Mouse (Mus musculus) retina, postnatal 7 days (tissue): ENCODE data around the gene Gan.

Experiments
- DNase-seq: peaks from one replicate; pipeline ENCODE4 v3.0.0-alpha.2; 2012; ENCODE audit warnings: low read depth, low spot score

Gene Gan

DNA sequence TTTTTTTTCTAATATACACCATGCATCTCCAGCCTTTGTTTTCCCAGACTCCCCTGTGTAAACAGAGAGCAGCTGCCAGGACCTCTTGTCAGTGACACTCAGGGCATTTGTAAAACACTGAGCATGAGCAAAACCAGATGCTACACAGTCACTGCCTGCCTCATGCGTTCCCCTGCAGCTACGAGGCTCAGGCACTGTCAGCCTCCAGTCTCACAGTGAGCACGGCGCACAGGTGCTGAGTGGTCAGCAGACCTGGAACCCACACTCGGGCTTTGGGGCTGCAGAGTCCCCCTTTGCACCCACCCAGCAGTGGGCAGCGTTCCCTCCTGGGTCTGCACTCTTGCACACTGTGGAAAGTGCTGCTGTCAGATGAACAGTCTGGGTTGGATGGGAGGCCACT is 41.7 kb downstream of the Gan start:
- no peak for DNase-seq

DNA sequence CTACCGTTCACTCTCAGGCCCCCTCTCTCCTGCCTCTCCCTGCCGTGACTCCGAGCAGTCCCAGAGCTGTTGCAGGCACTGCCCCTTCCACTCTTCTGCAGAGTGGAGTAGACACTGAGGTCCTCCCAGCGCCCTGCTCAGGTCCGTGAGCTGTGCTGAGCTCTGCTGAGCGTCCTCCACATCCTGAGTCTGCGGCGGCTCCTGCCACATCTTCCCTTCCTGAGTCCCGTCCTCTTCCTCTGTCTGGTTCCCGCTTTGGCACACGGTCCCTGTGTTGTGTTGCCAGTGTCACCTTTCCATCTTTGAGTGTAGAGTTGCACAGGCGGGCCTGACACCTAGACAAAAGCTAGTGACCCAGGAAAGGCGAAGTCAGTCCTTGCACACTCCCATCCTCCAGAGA is 42.4 kb downstream of the Gan start:
- no peak for DNase-seq

DNA sequence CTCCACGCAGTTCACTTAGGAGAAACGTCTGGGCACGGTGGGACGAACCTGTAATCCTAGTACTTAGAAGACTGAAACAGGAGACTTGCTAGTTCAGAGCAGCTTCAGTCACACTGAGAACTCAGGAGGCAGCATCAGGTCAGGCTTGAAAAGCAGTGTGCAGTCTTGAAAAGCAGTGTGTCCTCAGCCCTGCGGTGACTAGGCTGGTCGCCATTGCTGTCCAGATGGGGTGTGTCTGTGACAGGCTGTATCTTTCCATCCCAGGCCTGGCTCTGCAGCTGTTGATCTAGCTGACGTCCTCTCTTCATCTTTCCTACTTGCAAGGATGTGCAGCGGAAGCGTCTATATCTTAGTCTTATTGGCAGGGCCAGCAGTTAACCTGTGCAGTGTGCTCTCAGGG is 42.9 kb downstream of the Gan start:
- no peak for DNase-seq

DNA sequence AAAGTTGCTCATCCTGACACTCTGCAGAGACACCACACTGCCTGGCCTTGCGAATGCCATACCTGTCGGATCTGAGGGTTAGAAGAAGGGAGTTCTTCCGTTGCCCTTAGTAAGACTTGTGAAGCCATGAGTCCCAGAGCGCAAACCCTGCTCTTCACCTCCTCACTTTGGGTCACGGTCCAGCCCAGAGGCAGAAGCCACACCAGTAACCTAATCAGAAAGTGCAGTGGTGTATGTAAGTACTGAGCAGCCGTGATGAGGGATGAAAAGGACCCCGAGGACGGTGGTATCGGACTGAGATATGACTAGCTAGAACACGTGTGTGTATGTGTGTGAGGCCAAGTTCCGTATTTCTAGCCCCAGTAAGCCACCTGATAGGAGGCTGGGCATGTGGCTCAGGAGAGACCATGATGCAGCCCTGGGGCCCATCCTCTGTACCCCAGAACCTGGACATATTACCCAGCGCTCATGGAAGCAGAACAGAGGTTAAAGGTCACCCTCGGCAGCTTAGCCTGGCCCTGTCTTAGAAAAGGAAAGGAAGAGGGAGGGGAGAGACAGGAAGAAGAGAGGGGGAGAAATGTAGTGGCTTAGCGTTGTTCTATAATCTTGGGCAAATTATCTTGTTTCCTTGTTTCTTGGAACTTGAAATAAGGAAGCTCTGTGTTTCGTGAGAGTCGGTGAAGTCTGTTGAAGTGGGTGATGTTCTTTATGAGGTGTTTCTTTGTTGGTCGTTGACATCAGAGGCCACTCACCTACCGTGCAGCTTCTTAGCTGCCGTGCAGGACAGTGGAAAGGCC is 43.5 kb downstream of the Gan start:
- no peak for DNase-seq

GRCm38 (mm10) chr8:117203085-117203484 is 45.1 kb downstream of the Gan start:
- DNase-seq, result no peak

GRCm38 (mm10) chr8:117205884-117206283 is 47.9 kb downstream of the Gan start:
- DNase-seq, result no peak

DNA sequence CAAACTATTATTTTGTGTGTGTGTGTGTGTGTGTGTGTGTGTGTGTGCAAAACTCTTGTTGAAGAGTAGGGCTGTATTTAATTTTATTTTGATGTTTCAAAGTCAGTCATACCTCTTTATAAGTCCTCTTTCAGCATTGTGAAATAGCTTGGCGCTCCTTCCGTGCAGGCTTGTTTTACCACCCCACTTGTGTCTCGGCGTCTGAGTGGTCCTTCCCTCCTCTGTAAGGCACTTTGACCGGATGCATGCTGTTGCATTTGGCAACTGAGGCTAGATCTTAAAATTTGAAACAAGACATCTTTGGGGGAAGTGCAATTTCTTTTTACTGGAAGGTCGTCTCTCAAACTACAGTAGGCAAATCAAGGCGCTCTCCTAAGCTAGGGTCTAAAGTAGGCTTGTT is 48.7 kb downstream of the Gan start:
- DNase-seq, result no peak

GRCm38 (mm10) chr8:117209150-117209549 is 51.2 kb downstream of the Gan start:
- DNase-seq, result no peak

DNA sequence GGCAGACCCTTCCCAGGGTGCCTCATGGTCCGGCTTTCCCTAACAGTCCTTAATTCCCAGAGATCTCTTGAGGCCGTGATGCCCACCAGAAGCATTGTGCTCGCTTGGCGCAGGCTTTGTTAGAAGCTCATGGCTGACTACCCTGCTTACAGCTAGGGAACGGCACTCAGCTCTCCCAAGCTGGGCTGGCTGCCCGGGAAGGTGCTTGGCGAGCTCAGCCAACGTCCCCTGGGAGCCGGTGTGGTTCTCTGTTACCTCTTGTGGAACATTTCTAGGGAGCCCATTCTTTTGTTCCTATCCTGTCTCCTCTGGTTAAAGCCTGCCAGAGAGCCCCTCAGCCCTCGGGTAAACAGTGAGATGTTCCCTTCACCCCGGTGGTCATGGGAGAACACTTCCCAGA is 54.2 kb downstream of the Gan start:
- DNase-seq, result no peak

DNA sequence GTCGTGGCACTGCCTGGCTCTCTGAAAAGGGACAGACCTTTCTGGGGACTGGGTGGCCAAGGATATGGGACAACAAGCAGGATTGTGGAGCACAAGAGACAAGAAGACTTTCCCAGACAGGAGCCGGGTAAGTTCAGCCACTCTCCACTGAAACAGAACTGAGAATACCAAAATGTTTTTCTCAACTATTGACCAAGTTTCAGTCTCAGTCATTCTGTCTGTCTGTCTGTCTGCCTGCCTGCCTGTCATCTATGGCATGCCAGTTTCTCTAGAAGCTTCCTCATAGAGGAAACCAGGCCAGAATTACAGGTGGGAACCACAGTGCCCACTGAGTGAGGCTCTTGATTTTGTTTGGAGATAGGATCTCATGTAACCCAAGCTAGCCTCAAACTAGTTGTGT is 59.8 kb downstream of the Gan start:
- no peak for DNase-seq

DNA sequence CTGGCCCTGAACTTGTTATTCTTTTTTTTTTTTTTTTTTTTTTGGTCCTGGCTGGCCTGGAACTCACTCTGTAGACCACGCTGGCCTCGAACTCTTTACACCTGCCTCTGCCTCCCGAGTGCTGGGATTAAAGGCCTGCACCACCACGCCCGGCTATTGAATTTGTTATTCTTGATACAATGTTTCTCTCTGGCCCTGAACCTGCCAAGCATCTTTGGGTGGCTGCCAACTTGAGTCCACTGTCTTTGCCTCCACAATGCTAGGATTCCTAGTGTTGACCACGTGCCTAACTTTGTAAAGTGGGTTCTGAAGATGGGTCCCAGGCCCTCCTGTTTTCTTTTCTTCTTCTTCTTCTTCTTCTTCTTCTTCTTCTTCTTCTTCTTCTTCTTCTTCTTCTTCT is 64.5 kb downstream of the Gan start:
- DNase-seq, result no peak

GRCm38 (mm10) chr8:117224630-117225029 is 66.7 kb downstream of the Gan start:
- peak; percentile 67 for DNase-seq

- no peak for DNase-seq
Measured at GRCm38 (mm10) chr8:117226306-117226705, 68.4 kb downstream of the Gan start.

- DNase-seq, result no peak
Measured at GRCm38 (mm10) chr8:117227339-117227738, 69.4 kb downstream of the Gan start.

DNA sequence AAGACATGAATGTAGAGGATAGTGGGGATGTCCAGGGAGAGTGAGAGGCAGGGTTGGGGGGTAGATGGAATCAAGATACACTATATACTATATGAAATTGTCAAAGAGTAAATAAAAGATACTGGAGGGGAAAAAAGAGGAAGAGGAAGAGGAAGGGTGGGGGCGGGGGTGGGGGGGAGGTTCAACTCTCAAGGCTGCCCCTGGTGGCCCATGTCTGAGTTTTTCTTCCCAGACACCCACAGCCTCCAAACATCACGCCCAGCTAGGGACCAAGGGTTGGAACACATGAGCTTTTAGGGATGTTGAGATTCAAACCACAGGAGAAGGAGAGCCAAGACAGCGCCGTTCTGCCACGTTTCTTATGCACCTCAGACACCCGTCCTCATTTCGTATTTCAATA is 75.3 kb downstream of the Gan start:
- no peak for DNase-seq

DNA sequence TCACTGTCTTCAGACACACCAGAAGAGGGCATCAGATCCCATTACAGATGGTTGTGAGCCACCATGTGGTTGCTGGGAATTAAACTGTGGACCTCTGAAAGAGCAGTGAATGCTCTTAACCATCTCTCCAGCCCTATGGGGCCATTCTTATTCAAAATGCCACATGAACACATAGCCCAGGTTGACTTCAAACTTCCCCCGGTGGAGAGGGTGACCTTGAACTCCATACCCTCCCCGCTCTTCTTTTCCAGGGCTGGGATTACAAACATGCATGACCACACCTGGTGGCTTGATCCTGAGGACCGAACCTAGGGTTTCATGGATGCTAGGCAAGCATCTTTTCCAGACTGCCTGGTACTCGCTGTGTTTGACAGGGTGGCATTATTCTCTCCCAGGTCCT is 78.6 kb downstream of the Gan start:
- DNase-seq, result no peak

GRCm38 (mm10) chr8:117240326-117240725 is 82.4 kb downstream of the Gan start:
- DNase-seq, result no peak

GRCm38 (mm10) chr8:117240841-117241494 is 83.0 kb downstream of the Gan start:
- DNase-seq, result no peak

GRCm38 (mm10) chr8:117241848-117242247 is 83.9 kb downstream of the Gan start:
- no peak for DNase-seq

DNA sequence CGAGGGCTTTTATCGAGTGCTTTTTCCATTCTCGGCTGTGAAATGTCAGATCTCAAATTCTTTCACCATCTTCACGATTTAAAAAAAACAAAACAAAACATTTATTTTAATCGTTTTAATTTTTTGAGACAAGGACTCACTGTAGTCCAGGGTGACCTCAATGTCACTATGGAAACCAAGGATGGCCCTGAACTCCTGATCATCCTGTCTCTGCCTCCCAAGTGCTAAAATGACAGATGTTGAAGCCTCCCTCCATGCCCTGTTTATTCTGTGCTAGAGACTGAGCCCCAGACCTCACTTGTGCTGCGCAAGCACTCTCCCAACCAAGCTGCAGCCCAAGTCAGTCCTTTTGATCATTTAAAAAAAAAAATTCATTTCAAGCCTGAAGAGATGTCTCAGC is 84.4 kb downstream of the Gan start:
- DNase-seq, result no peak

DNA sequence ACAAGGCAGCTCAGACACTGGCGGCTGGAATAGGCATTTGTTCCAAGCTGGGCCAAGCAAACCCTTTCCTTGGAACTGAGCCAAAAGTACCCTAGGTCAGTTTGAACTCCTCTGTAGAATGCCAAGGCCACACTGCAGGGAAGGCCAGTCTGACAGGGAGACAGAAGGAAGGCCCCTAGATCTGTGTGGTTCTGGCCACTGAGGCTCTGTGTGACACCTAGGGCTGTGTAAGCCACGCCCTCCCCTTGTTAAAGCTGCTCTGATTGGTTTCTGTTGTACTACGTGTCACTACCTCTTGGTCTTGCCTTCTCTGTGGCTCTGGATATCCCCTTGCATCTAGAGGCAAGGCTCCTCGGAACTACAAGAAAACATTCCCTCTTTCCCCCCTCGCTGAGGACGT is 86.7 kb downstream of the Gan start:
- no peak for DNase-seq

- DNase-seq, result no peak
Measured at GRCm38 (mm10) chr8:117248341-117248740, 90.4 kb downstream of the Gan start.

- no peak for DNase-seq
Measured at GRCm38 (mm10) chr8:117251086-117251681, 93.2 kb downstream of the Gan start.
